Mouse (Mus musculus): ENCODE data around the gene Haao.

GRCm38 (mm10) chr17:83847100-83847499, 663 bp downstream of the Haao start:
- TF ChIP-seq CTCF (IDR thresholded peaks at IDR 0.05; ENCODE audit: low read depth) = no peak
- no peak for TF ChIP-seq EP300 (IDR thresholded peaks at IDR 0.05; ENCODE audit: low read depth)
